Mouse (Mus musculus) spleen, postnatal 36 days (tissue): ENCODE measurements around the gene Fbxo36.
A peak's percentile ranks its signal among the peaks of the same experiment; 100 is the strongest.

Experiments used
- DNase-seq, 2 experiments: peaks; one replicate each; pipeline ENCODE4 v3.0.0; 2022; ENCODE audit warnings: low spot score in 2 of 2, mixed read lengths in 1 of 2

Fbxo36 gene

DNA sequence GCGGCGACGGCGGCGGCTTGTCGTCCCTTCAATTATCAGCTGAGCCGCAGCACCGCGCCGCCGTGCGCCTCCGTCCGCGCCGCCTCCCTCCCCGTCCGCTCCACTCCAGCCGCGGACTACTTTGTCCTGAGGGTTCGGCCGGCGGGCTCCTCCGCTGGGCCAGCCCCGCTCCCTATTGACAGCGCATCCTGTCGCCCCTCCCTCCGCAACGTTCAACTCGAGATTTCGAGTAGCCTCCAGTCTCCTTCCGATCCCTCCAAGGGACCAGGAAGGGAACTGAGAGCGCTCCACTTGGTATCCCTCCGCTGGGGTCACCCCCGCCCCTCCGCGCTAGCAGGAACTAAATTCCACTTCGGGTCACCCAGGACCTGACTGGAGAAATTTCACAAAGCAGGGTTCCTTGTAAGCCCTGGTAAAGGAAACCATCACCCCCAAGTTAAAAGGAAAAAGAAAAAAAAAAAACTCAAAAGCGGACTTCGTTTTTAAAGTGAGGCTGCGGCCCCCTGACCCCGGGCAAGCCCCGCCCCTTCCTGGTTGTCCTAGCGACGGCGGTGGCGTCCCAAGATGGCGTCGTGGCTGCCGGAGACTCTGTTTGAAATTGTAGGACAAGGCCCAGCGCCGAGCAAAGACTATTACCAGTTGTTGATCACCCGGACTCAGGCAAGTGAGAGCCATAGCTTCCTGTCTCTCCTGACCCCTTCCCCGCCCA lies at the start of gene Fbxo36:
Fbxo36 (plus strand) TSS at position 533 of the 709 bp plus-strand sequence.
- peak; percentile 84 to 85 for DNase-seq

- DNase-seq: no peak
These were observed 48.2 kb upstream of the Fbxo36 start for GRCm38 (mm10) chr1:84791393-84791792.

DNA sequence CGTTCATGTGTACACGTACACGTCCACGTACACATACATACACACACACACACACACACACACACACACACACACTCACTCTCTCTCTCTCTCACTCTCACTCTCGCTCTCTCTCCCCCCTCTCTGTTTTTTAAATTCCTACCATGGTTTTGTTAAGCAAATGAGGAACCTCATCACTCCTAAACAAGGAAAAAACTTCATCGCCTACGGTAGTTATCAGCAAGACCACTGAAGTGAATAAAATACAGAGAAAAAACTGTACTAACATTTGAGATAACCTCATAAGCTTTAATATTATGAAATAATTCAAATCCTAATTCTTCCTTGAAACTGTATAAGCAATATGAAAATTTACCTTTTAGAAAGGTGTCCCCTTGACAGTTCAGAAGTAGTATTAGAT lies 44.3 kb upstream of the Fbxo36 start:
- DNase-seq: no peak

- DNase-seq: no peak
These were observed 40.5 kb upstream of the Fbxo36 start for GRCm38 (mm10) chr1:84799166-84799565.

DNA sequence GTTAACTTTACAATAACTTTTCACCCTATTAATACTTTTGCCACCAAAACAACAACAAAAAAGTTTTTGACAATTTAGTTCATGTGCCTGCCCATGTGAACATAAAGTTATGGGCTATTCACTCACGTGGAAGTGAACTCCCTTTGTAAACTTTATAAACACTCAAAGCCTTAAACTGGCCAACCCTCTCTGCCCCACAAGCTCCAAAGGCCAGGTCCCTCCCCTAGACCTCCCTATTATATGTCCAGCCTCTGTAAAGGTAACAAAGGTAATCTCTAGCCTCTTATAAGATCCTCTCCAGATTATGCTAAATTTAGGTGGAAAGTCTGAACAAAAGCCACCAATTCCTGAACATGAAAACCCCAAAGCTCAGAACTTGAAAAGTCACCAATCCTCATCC lies 35.9 kb upstream of the Fbxo36 start:
- DNase-seq: no peak

- DNase-seq: no peak
These were observed 22.0 kb upstream of the Fbxo36 start for GRCm38 (mm10) chr1:84817596-84817995.

- no peak for DNase-seq
These were observed 14.6 kb upstream of the Fbxo36 start for GRCm38 (mm10) chr1:84825091-84825490.

- DNase-seq: no peak
These were observed 2.0 kb upstream of the Fbxo36 start for GRCm38 (mm10) chr1:84837523-84838145.

DNA sequence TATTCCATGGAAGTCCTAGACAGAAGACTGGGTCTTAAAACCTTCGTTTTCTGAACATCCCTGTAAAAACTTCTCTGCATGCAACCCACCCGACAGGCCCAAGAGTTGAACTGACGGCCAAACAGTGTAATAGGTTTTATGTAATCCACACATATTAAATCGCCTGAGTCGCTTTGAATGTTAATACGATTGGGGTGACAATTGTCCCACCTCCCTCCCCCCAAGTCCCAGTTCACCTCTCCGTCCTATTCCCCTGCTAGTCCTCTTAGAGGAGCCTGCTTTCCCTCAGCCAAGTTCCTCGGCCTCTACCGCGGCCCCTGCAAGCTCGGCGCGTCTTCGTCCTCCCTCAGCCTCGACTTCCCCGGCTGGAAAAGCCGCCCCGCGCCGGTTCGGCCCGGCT lies 1.5 kb upstream of the Fbxo36 start:
- DNase-seq: no peak

DNA sequence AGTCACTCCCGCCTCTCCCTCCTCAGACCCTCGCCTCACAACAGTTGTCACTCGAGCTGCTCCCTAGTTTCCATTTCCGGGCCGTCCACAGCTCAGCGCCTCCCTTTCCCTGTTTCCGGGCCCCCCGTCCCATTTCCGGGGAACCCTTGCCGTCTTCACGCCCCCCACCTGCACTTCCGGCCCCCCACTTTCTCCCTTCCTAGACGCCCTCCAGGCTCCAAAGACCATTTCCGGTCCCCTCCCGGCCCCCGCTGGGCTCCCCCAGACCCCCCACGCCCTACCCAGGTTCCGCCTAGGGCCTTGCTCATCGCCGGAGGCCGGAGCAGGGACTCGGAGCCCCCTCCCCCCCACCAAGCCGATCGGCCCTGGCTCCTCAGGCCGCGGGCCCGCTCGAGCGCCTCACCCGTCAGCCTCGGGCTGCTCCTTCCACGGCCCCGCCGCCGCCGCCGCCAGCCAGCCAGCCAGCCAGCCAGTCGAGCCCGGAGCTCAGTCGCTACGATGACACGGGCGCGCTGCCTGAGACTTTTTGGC lies 955 bp upstream of the Fbxo36 start:
- DNase-seq: peak; percentile 59 to 62

- no peak for DNase-seq
These were observed 500 bp downstream of the Fbxo36 start, which contains the start of gene Trip12 for GRCm38 (mm10) chr1:84840018-84840664. TSS of gene Trip12 (minus strand) at chr1:84840516.

DNA sequence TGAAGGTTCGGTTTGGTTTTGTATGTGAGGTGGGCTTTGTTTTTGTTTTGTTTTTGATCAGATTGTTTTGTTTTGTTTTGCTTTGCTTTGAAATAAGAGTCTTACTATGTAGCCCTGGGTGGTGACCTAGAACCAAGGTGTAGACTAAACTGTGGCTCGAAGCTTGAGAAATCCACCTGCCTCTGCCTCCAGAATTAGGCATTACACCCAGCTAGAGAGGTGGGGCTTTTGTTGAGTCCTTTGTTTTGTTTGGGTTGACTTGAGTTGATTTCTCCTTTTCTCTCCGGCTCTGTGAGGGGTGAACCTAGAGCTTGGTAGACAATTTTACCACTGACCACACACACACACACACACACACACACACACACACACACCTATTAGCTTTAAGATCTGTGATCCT lies 1.4 kb downstream of the Fbxo36 start:
- no peak for DNase-seq

DNA sequence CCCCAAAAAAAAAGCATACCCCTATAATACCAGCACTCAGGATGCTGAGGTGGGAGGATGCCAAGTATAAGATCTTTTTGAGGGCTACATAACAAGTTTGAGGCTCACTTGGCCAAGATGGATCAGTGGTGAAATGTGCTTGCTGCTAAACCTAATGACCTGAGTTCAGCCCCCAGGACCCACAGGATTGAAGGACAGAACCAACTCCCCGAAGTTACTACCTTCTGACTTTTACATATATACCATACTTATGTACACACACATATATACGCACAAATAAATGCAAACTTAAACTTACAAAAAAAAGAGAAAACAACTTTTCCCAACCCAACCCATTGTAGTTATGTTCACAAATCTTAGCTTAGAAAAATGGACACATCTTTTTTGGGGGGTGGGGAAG lies 3.7 kb downstream of the Fbxo36 start:
- DNase-seq: no peak

- no peak for DNase-seq
These were observed 8.1 kb downstream of the Fbxo36 start for GRCm38 (mm10) chr1:84847698-84848097.

DNA sequence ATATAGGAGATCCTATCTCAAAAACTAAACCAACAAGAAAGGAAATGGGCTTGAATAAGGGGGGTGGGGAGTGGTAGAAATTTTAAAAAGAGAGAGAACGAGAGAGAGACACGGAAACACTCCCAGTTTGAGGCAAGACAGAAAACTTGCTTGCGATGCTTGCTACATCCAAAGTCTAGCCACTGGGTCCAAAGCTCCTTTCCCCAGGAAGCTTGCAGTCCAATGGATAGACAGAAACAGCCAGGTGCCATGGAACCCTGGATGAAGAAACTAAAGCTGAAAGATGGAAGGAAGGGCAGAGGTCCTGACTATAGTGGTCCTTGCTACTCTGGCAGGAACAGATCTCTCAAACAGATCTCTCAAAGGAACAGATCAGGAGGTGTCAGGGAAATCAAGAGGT lies 8.7 kb downstream of the Fbxo36 start:
- DNase-seq: no peak

- DNase-seq: no peak
These were observed 9.3 kb downstream of the Fbxo36 start for GRCm38 (mm10) chr1:84848801-84849455.

GRCm38 (mm10) chr1:84849804-84850203 lies 10.2 kb downstream of the Fbxo36 start:
- DNase-seq: no peak

- no peak for DNase-seq
These were observed 10.8 kb downstream of the Fbxo36 start for GRCm38 (mm10) chr1:84850471-84850870.

DNA sequence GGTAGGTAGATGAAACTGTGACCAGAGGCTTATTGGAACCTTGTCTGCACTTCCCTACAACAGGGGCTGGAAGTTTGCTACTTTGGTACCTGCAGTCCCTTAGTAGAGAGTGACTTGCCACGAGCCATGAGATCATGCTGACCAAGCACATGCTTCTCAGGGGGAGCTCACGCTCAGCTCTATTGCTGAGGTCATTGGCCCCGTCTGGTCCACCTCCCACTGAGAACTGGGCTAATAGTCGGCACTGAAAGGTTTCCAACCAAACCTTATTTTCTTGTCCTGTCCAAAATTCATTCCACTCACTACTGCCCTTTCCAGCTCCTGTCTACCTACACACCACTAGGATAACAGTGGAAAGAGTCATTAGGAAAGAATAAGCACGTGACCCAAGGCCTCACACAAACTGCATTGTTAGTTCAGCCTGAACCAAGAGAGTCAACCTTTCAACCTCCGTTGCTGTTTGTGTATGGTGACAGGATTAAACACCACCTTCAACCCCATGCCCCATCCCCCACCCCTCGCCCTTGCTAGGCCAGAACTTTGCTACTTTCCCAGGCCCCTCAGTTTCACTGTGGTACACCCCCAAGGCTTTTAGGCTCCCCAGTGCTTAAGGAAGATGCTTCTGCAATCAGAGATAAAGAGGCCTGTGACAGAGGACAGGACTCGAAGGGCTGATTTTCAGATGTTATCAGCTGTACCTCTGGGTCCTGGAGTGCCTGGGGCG lies 12.0 kb downstream of the Fbxo36 start:
- no peak for DNase-seq

GRCm38 (mm10) chr1:84853721-84854120 lies 14.1 kb downstream of the Fbxo36 start:
- DNase-seq: no peak

DNA sequence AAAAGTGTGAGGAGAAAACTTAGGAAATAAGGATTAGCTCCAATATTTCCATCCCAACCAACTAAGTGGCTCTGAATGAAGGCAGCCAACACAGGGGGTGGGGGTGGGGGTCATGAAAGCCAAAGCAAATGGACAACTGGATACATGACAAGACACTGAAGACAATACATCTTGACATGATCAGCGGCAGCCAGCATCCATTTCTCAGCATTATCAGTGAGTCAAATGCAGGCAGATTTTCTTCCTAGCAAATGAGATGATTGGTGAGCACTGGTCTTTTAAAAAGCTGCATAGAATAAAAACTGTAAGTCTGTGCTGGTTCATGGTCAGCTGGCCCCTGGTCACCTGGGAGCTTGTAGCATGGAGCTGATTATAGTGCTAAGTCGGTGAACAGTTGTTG lies 15.3 kb downstream of the Fbxo36 start:
- no peak for DNase-seq

- DNase-seq: no peak
These were observed 16.1 kb downstream of the Fbxo36 start for GRCm38 (mm10) chr1:84855756-84856155.
